Comparison of ENCODE assay signal across 18 mouse cellular contexts in the genomic region with DNA sequence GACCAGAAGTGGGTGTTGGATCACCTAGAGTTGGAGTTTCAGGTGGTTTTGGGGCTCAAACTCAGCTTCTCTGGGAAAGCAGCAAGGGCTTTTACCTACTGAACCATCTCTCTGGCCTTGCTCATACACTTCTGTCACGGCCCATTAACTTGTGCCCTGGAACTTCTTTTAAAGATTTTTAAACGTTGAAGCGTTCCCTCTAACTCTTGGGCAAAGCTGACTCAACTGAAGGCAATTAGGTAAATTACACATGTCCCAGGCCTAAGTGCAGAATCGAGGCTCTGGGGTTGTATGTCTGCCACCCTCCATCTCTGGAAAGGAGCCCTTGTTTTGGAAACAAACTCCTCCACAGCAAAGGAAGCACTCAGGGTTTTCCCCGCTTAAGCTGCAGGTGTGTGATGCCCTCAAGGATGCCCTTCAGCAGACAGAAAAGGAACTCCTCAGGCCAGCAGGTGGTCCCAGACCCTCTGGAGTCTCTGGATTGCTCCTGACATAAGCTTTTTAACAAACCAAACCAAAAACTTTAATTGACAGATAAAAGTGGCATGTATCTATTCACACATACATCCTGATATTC.
"Had no signal": no experiment of that assay in that cellular context is flagged by ENCODE, and none has a peak within 500 bp of the region (broad histone marks: within the 10 kb centered on the region; RNA-seq: fewer than 3 reads in every experiment).

No protein-coding gene starts in this region.

- H3K36me3 ChIP-seq: intestine, embryonic 15.5 days; limb, embryonic 12.5 days; limb, embryonic 15.5 days; midbrain, embryonic 13.5 days had no signal

- H3K9me3 ChIP-seq: intestine, embryonic 15.5 days; limb, embryonic 12.5 days; limb, embryonic 15.5 days; midbrain, embryonic 13.5 days had no signal

- H3K9ac ChIP-seq: intestine, embryonic 15.5 days; limb, embryonic 12.5 days; limb, embryonic 15.5 days; liver, embryonic 14.5 days; liver, postnatal 0 days; lung, embryonic 14.5 days; midbrain, embryonic 13.5 days had no signal

- H3K4me2 ChIP-seq: intestine, embryonic 15.5 days; limb, embryonic 12.5 days; limb, embryonic 15.5 days; liver, embryonic 11.5 days; lung, embryonic 14.5 days; midbrain, embryonic 13.5 days had no signal

- H3K4me3 ChIP-seq: intestine, embryonic 15.5 days; limb, embryonic 12.5 days; limb, embryonic 15.5 days; midbrain, embryonic 13.5 days had no signal

- DNase-seq: kidney, adult 8-10 months; kidney, postnatal 14 days; left cerebral cortex, postnatal 4 days; liver, postnatal 0 days; lung, embryonic 14.5 days; right cerebral cortex, adult 18-20 months; right cerebral cortex, postnatal 14 days; right cerebral cortex, postnatal 4 days; thymus, postnatal 25 days had no signal

- ATAC-seq: intestine, embryonic 15.5 days; liver, postnatal 0 days; lung, postnatal 0 days; midbrain, embryonic 13.5 days had no signal

- H3K27me3 ChIP-seq: intestine, embryonic 15.5 days; limb, embryonic 12.5 days; limb, embryonic 15.5 days had no signal

- H3K27ac ChIP-seq: intestine, embryonic 15.5 days; limb, embryonic 12.5 days; limb, embryonic 15.5 days; liver, embryonic 14.5 days; macrophage; midbrain, embryonic 13.5 days; stomach, postnatal 0 days had no signal

- H3K4me1 ChIP-seq: limb, embryonic 15.5 days had no signal
